Mouse (Mus musculus) brain, embryonic 14.5 days (tissue): Measurements from ENCODE around the gene Il17rd.

ENCODE experiments used
- CTCF ChIP-seq: fragments of 200-500 bp; IDR thresholded peaks from 2 replicates; pipeline ENCODE4 v1.5.1; 2012; ENCODE audit warnings: inconsistent platforms, mild to moderate bottlenecking, moderate library complexity, borderline replicate concordance; ENCODE audit not compliant: insufficient read depth, insufficient read length; ENCODE audit errors: extremely low read depth
- POLR2A ChIP-seq: fragments of 200-500 bp; IDR thresholded peaks from 2 replicates; pipeline ENCODE4 v1.6.1; 2012; ENCODE audit warnings: mild to moderate bottlenecking, inconsistent platforms, borderline replicate concordance; ENCODE audit not compliant: poor library complexity, insufficient read depth, insufficient read length, severe bottlenecking; ENCODE audit errors: extremely low read depth

GRCm38 (mm10) chr14:27105731-27106457 lies 67.2 kb downstream of the Il17rd start:
- TF ChIP-seq CTCF (no peak), POLR2A (no peak)
